Mouse (Mus musculus): ENCODE measurements around the gene Fam107b. TPM values are rescaled to one million over a fixed set of nuclear protein-coding genes. Genes with fewer than 3 reads are reported as not detected.

Fam107b gene
- total RNA-seq, 1 experiment: 15.0 TPM

DNA sequence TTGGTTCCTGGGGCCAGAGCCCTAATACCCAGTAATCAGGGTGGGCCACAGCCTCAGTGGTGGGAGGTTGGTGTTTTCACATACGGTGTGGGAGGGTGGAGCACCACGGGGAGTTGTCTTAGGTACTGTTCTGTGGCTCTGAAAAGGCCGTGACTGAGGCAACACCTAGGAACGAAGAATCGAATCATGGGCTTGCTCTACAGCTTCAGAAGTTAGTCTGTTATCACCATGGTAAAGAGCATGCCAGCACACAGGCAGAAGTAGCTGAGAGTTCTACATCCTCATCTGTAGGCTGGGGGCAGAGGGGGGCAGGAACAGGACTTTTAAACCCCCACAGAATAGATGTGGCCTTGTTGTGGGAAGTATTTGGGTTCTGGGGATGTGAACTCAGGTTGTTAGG, 182.6 kb downstream of the Fam107b start:
- H3K36me3 ChIP-seq (ENCODE audit: control insufficient read depth, insufficient read depth, low read length, poor library complexity, severe bottlenecking): no peaks in the 10 kb centered on the region
- H3K9ac ChIP-seq (ENCODE audit: insufficient read depth, low read depth, low read length, poor library complexity, severe bottlenecking): no peak overlapping the region
- no peaks in the 10 kb centered on the region for H3K9me3 ChIP-seq (ENCODE audit: control insufficient read depth, insufficient read depth, low read depth, low read length)
- H3K27ac ChIP-seq (ENCODE audit: insufficient read depth, low read depth, low read length, poor library complexity, severe bottlenecking): no peak overlapping the region
- in situ Hi-C loops (cut with MboI; ENCODE audit: low sequenced_read_pairs in 2 of 2, unreplicated experiment in 2 of 2): no loop called here
- TF ChIP-seq HCFC1 (IDR thresholded peaks at IDR 0.05; ENCODE audit: borderline replicate concordance, insufficient read depth, low read length) (no peak), ZNF384 (IDR thresholded peaks at IDR 0.05; ENCODE audit: low read depth, low read length) (no peak), CHD2 (IDR thresholded peaks at IDR 0.05; ENCODE audit: low read depth, low read length) (no peak), ZC3H11A (IDR thresholded peaks at IDR 0.05; ENCODE audit: borderline replicate concordance, low read depth, low read length) (no peak), MAFK (IDR thresholded peaks at IDR 0.05; ENCODE audit: insufficient read depth, low read depth, low read length) (no peak)
- DNase-seq (ENCODE audit: low read depth, low spot score): no peak
- no peak overlapping the region for H3K4me3 ChIP-seq (ENCODE audit: insufficient read depth in 1 of 2, low read depth in 1 of 2, low read length in 2 of 2, poor library complexity in 1 of 2, severe bottlenecking in 1 of 2)
- H3K4me1 ChIP-seq (ENCODE audit: control insufficient read depth in 2 of 2, insufficient read depth in 2 of 2, low read length in 2 of 2, poor library complexity in 1 of 2): peaks cover 0 to 7% of the 10 kb centered on the region in 2 experiments; a peak in 1 of 4 replicates

DNA sequence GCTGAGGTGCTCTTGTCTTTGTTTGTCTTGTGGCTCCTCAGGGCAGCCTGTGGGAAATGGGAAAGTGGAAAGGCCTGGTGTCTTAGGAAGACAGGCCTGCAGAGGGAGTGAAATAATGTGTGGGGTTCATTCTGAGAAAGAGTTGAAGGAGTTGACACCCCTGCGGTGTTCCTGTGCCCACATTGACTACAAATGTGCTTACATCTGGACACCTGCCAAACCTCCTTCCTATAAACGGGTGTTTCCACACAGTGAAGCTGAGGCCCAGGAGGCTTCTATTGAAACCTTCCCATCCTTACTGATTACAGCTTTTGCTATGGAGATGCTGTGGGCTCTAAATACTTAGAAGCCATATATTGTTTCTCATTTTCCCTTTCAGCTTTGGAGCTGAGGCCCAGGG, 183.5 kb downstream of the Fam107b start:
- TF ChIP-seq MAFK (IDR thresholded peaks at IDR 0.05; ENCODE audit: insufficient read depth, low read depth, low read length) (no peak), CHD2 (IDR thresholded peaks at IDR 0.05; ENCODE audit: low read depth, low read length) (no peak), HCFC1 (IDR thresholded peaks at IDR 0.05; ENCODE audit: borderline replicate concordance, insufficient read depth, low read length) (no peak), ZNF384 (IDR thresholded peaks at IDR 0.05; ENCODE audit: low read depth, low read length) (no peak), ZC3H11A (IDR thresholded peaks at IDR 0.05; ENCODE audit: borderline replicate concordance, low read depth, low read length) (no peak)
- no peak overlapping the region for H3K27ac ChIP-seq (ENCODE audit: insufficient read depth, low read depth, low read length, poor library complexity, severe bottlenecking)
- in situ Hi-C loops (cut with MboI; ENCODE audit: low sequenced_read_pairs in 2 of 2, unreplicated experiment in 2 of 2): no loop called here

DNA sequence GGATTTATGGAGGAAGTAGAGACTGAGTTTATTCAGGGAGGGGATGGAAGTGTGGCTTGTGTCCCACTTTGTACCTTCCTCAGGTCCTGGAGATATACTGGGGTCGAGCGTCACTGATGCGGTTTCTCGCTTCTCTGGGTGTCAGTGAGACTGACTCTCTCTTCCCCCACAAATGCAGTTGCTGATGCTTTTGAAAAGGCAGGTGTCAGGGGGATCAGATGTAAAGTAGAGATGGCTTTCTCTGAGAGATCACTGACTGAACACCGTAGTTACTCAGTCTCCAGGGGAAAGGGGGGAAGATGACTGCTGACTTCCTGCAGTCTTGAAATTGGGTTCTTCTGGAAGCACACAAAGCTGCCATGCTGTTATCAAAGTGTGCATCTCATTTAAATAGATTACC, 185.6 kb downstream of the Fam107b start:
- no peak overlapping the region for H3K27ac ChIP-seq (ENCODE audit: insufficient read depth, low read depth, low read length, poor library complexity, severe bottlenecking)
- DNase-seq (ENCODE audit: low read depth, low spot score): no peak
- H3K9ac ChIP-seq (ENCODE audit: insufficient read depth, low read depth, low read length, poor library complexity, severe bottlenecking): no peak overlapping the region
- no peaks in the 10 kb centered on the region for H3K36me3 ChIP-seq (ENCODE audit: control insufficient read depth, insufficient read depth, low read length, poor library complexity, severe bottlenecking)
- H3K4me3 ChIP-seq (ENCODE audit: insufficient read depth in 1 of 2, low read depth in 1 of 2, low read length in 2 of 2, poor library complexity in 1 of 2, severe bottlenecking in 1 of 2): no peak overlapping the region
- in situ Hi-C loops (cut with MboI; ENCODE audit: low sequenced_read_pairs in 2 of 2, unreplicated experiment in 2 of 2): no loop called here
- H3K4me1 ChIP-seq (ENCODE audit: control insufficient read depth in 2 of 2, insufficient read depth in 2 of 2, low read length in 2 of 2, poor library complexity in 1 of 2): no peaks in the 10 kb centered on the region
- no peaks in the 10 kb centered on the region for H3K9me3 ChIP-seq (ENCODE audit: control insufficient read depth, insufficient read depth, low read depth, low read length)
- no peak for TF ChIP-seq MAFK (IDR thresholded peaks at IDR 0.05; ENCODE audit: insufficient read depth, low read depth, low read length)
- no peak for TF ChIP-seq ZNF384 (IDR thresholded peaks at IDR 0.05; ENCODE audit: low read depth, low read length)
- no peak for TF ChIP-seq CHD2 (IDR thresholded peaks at IDR 0.05; ENCODE audit: low read depth, low read length)
- TF ChIP-seq HCFC1 (IDR thresholded peaks at IDR 0.05; ENCODE audit: borderline replicate concordance, insufficient read depth, low read length): no peak
- no peak for TF ChIP-seq ZC3H11A (IDR thresholded peaks at IDR 0.05; ENCODE audit: borderline replicate concordance, low read depth, low read length)

More for the DNA sequence above, 183.5 kb downstream of the Fam107b start:
- Histone ChIP-seq H3K4me1 (ENCODE audit: control insufficient read depth in 2 of 2, insufficient read depth in 2 of 2, low read length in 2 of 2, poor library complexity in 1 of 2) (peaks cover 0 to 5% of the 10 kb centered on the region in 2 experiments; a peak in 1 of 4 replicates), H3K36me3 (ENCODE audit: control insufficient read depth, insufficient read depth, low read length, poor library complexity, severe bottlenecking) (no peaks in the 10 kb centered on the region), H3K9ac (ENCODE audit: insufficient read depth, low read depth, low read length, poor library complexity, severe bottlenecking) (no peak overlapping the region), H3K9me3 (ENCODE audit: control insufficient read depth, insufficient read depth, low read depth, low read length) (no peaks in the 10 kb centered on the region), H3K4me3 (ENCODE audit: insufficient read depth in 1 of 2, low read depth in 1 of 2, low read length in 2 of 2, poor library complexity in 1 of 2, severe bottlenecking in 1 of 2) (no peak overlapping the region)
- no peak for DNase-seq (ENCODE audit: low read depth, low spot score)

DNA sequence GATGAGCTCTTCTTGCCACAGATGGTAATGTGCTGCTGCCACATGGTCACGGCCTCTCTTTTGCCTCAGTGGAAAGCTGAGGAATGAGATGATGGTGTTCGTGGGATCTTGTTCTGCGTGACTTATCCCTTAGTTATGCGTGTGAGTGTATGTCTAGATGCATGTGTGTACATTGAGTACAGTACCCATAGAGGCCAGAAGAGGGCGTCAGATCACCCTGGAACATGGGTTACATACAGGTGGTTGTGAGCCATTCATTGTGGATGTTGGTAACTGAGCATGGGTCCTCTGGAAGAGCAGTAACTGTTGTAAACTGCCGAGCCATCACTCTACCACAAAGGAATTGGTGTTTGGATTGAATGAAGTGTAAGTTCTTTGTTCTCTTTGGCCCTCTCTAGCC, 188.1 kb downstream of the Fam107b start:
- Histone ChIP-seq H3K9me3 (ENCODE audit: control insufficient read depth, insufficient read depth, low read depth, low read length) (no peaks in the 10 kb centered on the region), H3K27ac (ENCODE audit: insufficient read depth, low read depth, low read length, poor library complexity, severe bottlenecking) (no peak overlapping the region), H3K9ac (ENCODE audit: insufficient read depth, low read depth, low read length, poor library complexity, severe bottlenecking) (no peak overlapping the region), H3K4me3 (ENCODE audit: insufficient read depth in 1 of 2, low read depth in 1 of 2, low read length in 2 of 2, poor library complexity in 1 of 2, severe bottlenecking in 1 of 2) (no peak overlapping the region), H3K36me3 (ENCODE audit: control insufficient read depth, insufficient read depth, low read length, poor library complexity, severe bottlenecking) (no peaks in the 10 kb centered on the region), H3K4me1 (ENCODE audit: control insufficient read depth in 2 of 2, insufficient read depth in 2 of 2, low read length in 2 of 2, poor library complexity in 1 of 2) (no peaks in the 10 kb centered on the region)
- DNase-seq (ENCODE audit: low read depth, low spot score): no peak
- in situ Hi-C loops (cut with MboI; ENCODE audit: low sequenced_read_pairs in 2 of 2, unreplicated experiment in 2 of 2): no loop called here
- TF ChIP-seq MAFK (IDR thresholded peaks at IDR 0.05; ENCODE audit: insufficient read depth, low read depth, low read length) (no peak), ZNF384 (IDR thresholded peaks at IDR 0.05; ENCODE audit: low read depth, low read length) (no peak), ZC3H11A (IDR thresholded peaks at IDR 0.05; ENCODE audit: borderline replicate concordance, low read depth, low read length) (no peak), CHD2 (IDR thresholded peaks at IDR 0.05; ENCODE audit: low read depth, low read length) (no peak), HCFC1 (IDR thresholded peaks at IDR 0.05; ENCODE audit: borderline replicate concordance, insufficient read depth, low read length) (no peak)
